Mouse (Mus musculus) left cerebral cortex, adult 2 months (tissue): ENCODE data around the gene Avp. TPM values are rescaled to one million over a fixed set of nuclear protein-coding genes. Genes with fewer than 3 reads are reported as not detected.
A peak's percentile ranks its signal among the peaks of the same experiment; 100 is the strongest.

Experiments used
- DNase-seq, 2 experiments: peaks; one replicate each; pipeline ENCODE4 v3.0.0; 2021 to 2022; ENCODE audit warnings: low spot score in 2 of 2, mixed read lengths in 1 of 2; ENCODE audit errors: extremely low spot score in 1 of 2
- H3K27ac ChIP-seq: fragments of 200-600 bp; 2 replicates; pipeline ENCODE4 v1.8.1; 2022
- H3K4me3 ChIP-seq: fragments of 200-600 bp; 2 replicates; pipeline ENCODE4 v1.8.1; 2022
- CTCF ChIP-seq: fragments of 200-600 bp; IDR thresholded peaks from 2 replicates; pipeline ENCODE4 v1.8.1; 2022; ENCODE audit warnings: antibody characterized with exemption, mild to moderate bottlenecking, moderate library complexity
- intact Hi-C: fragments of 180-260 bp; cut with DNase I; formaldehyde crosslinking; loops from one replicate; pipeline ENCODE4 v1.15.1; 2025
- long read RNA-seq, 2 experiments: library from polyadenylated mRNA; stranded (forward); transcript quantifications; one replicate each; pipeline ENCODE4 v2.0.0; 2021; ENCODE audit warnings: borderline mapping rate in 2 of 2
- total RNA-seq, 2 experiments: library from RNA; stranded (reverse); gene quantifications; 2 replicates each; pipeline ENCODE4 v1.2.3; 2021

Gene Avp
- total RNA-seq: 10 to 100 TPM in 1 of 2 experiments, not detected in 1; 22.8 TPM
- long read RNA-seq, experiment 1, partial matches to known transcripts: 0 of 4 reads
- long read RNA-seq, experiment 1, other reads (novel, unspliced or antisense): 0 of 4 reads
- long read RNA-seq, experiment 2, transcript Avp-201 (3 exons, 577 nt): major isoform, 13 of 14 reads
- long read RNA-seq, experiment 2, partial matches to known transcripts: 0 of 14 reads
- long read RNA-seq, experiment 2, other reads (novel, unspliced or antisense): 1 of 14 reads

DNA sequence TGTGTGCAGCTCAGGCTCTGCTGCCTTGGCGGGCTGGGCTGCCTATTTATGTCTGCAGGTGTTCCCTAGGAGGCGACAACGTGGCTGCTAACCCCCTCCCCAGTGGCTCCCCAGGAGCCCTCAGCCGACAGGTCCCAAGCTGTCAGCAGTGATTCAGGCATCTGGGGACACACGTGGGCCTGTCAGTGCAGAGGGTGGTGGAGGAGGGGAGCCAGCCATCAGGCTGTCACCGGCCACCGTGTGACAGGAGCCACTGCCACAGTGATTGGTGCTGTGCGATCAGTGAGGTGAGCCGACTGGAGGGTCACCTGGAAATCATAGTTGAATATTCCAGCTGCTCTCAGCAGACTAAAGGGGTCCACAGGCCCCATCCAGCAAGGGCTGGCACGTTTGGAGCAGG is at the start of gene Avp:
TSS of gene Avp (minus strand) at position 3 of the 400 bp plus-strand sequence.
- intact Hi-C loops: no loop called here
- no peak for TF ChIP-seq CTCF
- no peak for DNase-seq
- H3K27ac ChIP-seq: no peak within 1 kb of the TSS
- H3K4me3 ChIP-seq: no peak within 1 kb of the TSS

DNA sequence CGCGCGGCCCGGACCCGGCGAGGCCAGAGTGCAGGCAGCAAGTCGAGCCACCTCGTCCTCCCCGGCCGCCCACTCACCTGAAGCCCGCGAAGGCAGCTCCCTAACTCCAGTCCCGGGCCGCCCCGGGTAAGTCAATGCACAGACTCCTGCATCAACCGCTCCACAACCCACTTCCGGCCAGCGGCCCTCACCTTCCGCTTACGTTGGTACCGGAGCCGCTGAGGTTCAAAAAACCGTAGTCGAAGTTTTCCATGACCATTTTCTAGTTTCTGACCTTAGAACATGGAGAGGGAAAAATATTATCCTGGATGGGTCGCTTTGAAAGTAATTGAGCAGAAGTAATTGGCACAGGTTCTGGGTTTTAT is 47.5 kb upstream of the Avp start, which contains the start of the genes Fastkd5 and Ubox5:
TSS of gene Fastkd5 (minus strand) at position 189 of the 365 bp plus-strand sequence.
TSS of gene Ubox5 (minus strand) at position 200 of the 365 bp plus-strand sequence.
- Histone ChIP-seq H3K4me3 (peak within 1 kb of the TSS; percentile 68), H3K27ac (peak within 1 kb of the TSS; percentile 85)
- no peak for TF ChIP-seq CTCF
- intact Hi-C loops: no loop called here
- peak; percentile 89 to 93 for DNase-seq

DNA sequence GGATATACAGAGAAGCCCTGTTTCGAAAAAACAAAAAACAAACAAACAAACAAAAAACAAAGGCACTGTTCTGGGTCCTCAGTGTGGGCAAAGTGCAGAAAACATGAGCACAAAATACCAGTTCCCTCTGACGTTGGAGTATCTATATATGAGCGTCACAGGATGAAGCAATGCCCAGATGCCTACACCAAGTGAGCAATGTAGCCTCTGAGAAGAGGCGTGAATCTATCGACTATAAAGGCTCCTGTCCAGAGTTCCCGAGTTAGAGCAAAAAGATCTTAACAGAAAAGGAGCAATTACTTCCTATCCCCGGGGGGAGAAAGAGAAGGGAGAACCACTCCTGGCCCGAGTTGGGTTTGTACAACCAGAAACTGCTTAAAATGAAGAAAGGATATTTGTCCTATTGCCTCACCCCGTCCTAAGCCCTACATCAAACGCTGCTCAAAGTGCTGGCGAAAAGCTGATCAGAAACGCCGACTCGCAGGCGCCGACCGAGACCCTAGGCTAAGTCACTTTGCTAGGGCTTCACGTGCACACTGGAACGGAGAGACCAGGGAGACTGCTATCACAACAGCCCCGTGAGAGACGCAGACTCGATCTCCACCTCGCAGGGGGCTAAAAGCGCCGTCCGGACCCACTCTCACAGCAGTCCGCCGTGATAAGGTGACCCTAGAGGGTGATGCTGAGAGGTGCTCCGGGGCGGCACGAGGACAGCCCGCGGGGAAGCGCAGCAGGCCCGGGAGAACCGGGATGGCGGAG is 46.9 kb upstream of the Avp start:
- peak overlapping the region; percentile 85 for H3K27ac ChIP-seq
- TF ChIP-seq CTCF: no peak
- peak overlapping the region; percentile 68 for H3K4me3 ChIP-seq
- intact Hi-C loops: no loop called here
- DNase-seq: no peak

DNA sequence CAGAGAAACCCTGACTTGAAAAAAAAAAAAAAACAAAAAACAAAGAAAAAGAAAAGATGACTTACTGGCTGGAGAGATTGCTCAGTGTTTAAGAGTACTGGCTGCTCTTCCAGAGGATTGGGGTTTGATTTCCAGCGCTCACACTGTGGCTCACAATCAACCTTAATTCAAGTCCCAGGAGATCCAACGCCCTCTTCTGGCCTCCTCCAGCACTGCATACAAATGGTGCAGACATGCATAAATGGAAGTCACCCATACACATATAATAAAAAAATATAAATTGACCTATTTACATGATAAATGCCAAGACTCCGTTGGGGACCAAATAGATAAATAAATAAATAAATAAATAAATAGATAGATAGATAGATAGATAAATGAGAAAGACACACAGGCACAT is 46.1 kb upstream of the Avp start:
- TF ChIP-seq CTCF: peak; percentile 19; the same call in 1 of the 2 replicates
- intact Hi-C loops: no loop called here
- H3K27ac ChIP-seq: no peak overlapping the region
- DNase-seq: no peak
- no peak overlapping the region for H3K4me3 ChIP-seq

GRCm38 (mm10) chr2:130618972-130619371 is 36.6 kb upstream of the Avp start:
- intact Hi-C loops: no loop called here
- Histone ChIP-seq H3K4me3 (no peak overlapping the region), H3K27ac (no peak overlapping the region)
- no peak for TF ChIP-seq CTCF
- no peak for DNase-seq

GRCm38 (mm10) chr2:130613091-130613490 is 30.7 kb upstream of the Avp start:
- intact Hi-C loops: no loop called here
- no peak overlapping the region for H3K27ac ChIP-seq
- peak; percentile 49 for TF ChIP-seq CTCF
- no peak overlapping the region for H3K4me3 ChIP-seq
- DNase-seq: no peak

- Histone ChIP-seq H3K27ac (no peak overlapping the region), H3K4me3 (no peak overlapping the region)
- no peak for DNase-seq
- no peak for TF ChIP-seq CTCF
- intact Hi-C loops: no loop called here
These were observed 19.8 kb upstream of the Avp start for GRCm38 (mm10) chr2:130602195-130602594.

- no peak overlapping the region for H3K4me3 ChIP-seq
- DNase-seq: no peak
- TF ChIP-seq CTCF: no peak; the same call in 1 of the 2 replicates
- H3K27ac ChIP-seq: no peak overlapping the region
- intact Hi-C loops: no loop called here
These were observed 16.0 kb upstream of the Avp start for GRCm38 (mm10) chr2:130598399-130598798.

DNA sequence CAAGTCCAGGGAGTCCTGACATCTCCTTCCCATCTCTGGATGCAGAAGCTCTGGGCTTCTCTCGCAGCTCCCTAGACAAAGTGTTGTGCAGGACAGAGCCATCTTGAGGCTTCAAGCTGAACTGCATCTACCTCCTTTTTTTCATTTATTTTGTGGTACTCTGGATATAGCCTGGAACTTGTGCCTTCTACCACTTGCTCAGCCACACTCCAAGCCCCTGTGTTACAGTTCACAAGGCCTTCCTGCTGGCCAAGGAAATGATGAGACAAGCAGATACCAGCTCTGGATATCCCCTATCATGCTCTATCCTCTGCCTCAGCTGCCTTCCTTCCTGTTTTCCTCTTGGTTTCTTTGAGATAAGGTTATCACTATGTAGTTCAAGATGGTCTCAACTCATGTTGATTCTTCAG is 15.3 kb upstream of the Avp start:
- no peak overlapping the region for H3K4me3 ChIP-seq
- intact Hi-C loops: no loop called here
- no peak overlapping the region for H3K27ac ChIP-seq
- peak; percentile 83 for TF ChIP-seq CTCF
- DNase-seq: no peak

- intact Hi-C loops: no loop called here
- Histone ChIP-seq H3K4me3 (no peak overlapping the region), H3K27ac (no peak overlapping the region)
- DNase-seq: no peak
- TF ChIP-seq CTCF: no peak
These were observed 13.2 kb upstream of the Avp start for GRCm38 (mm10) chr2:130595596-130595995.

DNA sequence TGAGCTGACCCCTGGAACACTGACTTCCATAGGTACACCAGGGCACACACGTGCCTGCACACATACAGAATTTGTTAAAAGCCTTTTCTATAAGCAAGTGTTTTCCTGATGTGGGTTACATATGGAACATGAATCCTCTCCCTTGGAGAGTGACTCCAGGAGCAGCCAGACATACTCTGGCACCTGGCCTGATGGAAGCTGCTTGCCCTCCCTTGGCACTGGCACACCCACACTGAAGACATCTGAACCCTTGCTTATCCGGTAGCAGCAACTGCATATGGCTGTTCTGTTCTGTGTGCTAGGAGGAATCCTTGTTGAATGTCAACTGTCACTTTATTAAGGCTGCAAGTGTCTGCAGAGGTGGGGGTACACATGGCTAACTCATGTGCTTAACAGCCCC is 8.7 kb upstream of the Avp start:
- TF ChIP-seq CTCF: no peak
- intact Hi-C loops: no loop called here
- no peak overlapping the region for H3K27ac ChIP-seq
- no peak overlapping the region for H3K4me3 ChIP-seq
- DNase-seq: no peak

DNA sequence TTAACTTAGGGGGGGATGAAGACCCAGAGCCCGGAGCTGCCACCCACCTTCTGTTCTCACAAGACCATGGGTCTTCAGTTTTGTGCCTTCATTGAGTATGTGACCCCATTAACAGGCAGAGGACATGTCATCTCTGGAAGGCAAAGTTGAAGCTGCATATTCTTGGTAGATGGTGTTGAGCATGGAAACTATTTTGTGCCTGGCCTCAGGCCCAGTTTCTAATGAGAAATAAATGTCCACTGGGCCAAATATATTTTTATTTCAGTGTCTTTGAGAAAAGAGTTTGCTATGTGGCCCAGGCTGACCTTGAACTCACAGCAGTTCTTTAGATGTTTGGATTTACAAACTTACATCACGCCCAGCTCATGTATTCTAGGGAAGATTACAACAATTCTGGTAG is 7.4 kb upstream of the Avp start:
- Histone ChIP-seq H3K27ac (no peak overlapping the region), H3K4me3 (no peak overlapping the region)
- intact Hi-C loops: no loop called here
- no peak for TF ChIP-seq CTCF
- no peak for DNase-seq
